Mouse (Mus musculus) forebrain, embryonic 11.5 days (tissue): ENCODE results near the gene Stk35. TPM values are rescaled to one million over a fixed set of nuclear protein-coding genes. Genes with fewer than 3 reads are reported as not detected.

Experiments used
- ATAC-seq: fragments of 200-750 bp; cut with Nextera tagmentation; replicated peaks from 2 replicates; pipeline ENCODE4 v1.8.0; 2017; ENCODE audit warnings: moderate TSS enrichment; ENCODE audit not compliant: low FRiP score
- DNase-seq: peaks from one replicate; pipeline ENCODE4 v3.0.0-alpha.2; 2017; ENCODE audit warnings: low spot score
- H3K27ac ChIP-seq: fragments of 300-500 bp; sonication (generic); 2 replicates; pipeline ENCODE4 v1.5.1; 2014; ENCODE audit warnings: low read depth, low read length
- H3K27me3 ChIP-seq: fragments of 300-500 bp; sonication (generic); 2 replicates; pipeline ENCODE4 v1.6.1; 2014; ENCODE audit warnings: mild to moderate bottlenecking, low read length, mixed read lengths; ENCODE audit not compliant: control insufficient read depth, insufficient read depth
- H3K36me3 ChIP-seq: fragments of 300-500 bp; sonication (generic); 2 replicates; pipeline ENCODE4 v1.6.1; 2014; ENCODE audit warnings: mild to moderate bottlenecking, low read length, moderate library complexity, mixed read lengths; ENCODE audit not compliant: control insufficient read depth, insufficient read depth
- H3K4me1 ChIP-seq: fragments of 300-500 bp; sonication (generic); replicated peaks from 2 replicates; pipeline ENCODE4 v1.6.1; 2014; ENCODE audit warnings: low read length, mixed read lengths; ENCODE audit not compliant: control insufficient read depth, insufficient read depth
- H3K4me2 ChIP-seq: fragments of 300-500 bp; sonication (generic); 2 replicates; pipeline ENCODE4 v1.6.1; 2014; ENCODE audit warnings: low read depth, mild to moderate bottlenecking, low read length, moderate library complexity, mixed read lengths; ENCODE audit not compliant: severe bottlenecking
- H3K4me3 ChIP-seq: fragments of 300-500 bp; sonication (generic); 2 replicates; pipeline ENCODE4 v1.5.1; 2014; ENCODE audit warnings: low read depth, low read length
- H3K9ac ChIP-seq: fragments of 300-500 bp; sonication (generic); 2 replicates; pipeline ENCODE4 v1.6.1; 2014; ENCODE audit warnings: low read length
- H3K9me3 ChIP-seq: fragments of 300-500 bp; sonication (generic); 2 replicates; pipeline ENCODE4 v1.6.1; 2016; ENCODE audit warnings: low read length, mixed read lengths; ENCODE audit not compliant: control insufficient read depth
- WGBS: fragments of 180-500 bp; shearing (Covaris S2); extraction: QIAGEN DNeasy Blood & Tissue Kit; methylation state at CpG from one replicate; pipeline ENCODE4 v1.1.7; 2014; 5-methylcytosine and 5-hydroxymethylcytosine counted together
- polyA plus RNA-seq: library from polyadenylated mRNA; unstranded; fragments of >200 nt; fragmentation: Nextera tagmentation; extraction: Ambion mirVana; gene quantifications from 2 replicates; pipeline ENCODE4 v1.2.1, GENCODE M21; 2014

Gene Stk35
- polyA plus RNA-seq, 1 experiment from 2014 or later: 20.4 TPM

- peaks cover 3% of the 10 kb centered on the region; the same call in 1 of the 2 replicates for H3K36me3 ChIP-seq
- no peak overlapping the region for H3K9ac ChIP-seq
- no peak for ATAC-seq
- no peak overlapping the region for H3K4me3 ChIP-seq
- WGBS: 76% methylated on average over 2 of the region's 2 CpGs
- H3K4me2 ChIP-seq: no peak overlapping the region
- DNase-seq: no peak
- H3K27me3 ChIP-seq: no peaks in the 10 kb centered on the region
- H3K27ac ChIP-seq: no peak overlapping the region
- no peaks in the 10 kb centered on the region for H3K9me3 ChIP-seq
- peaks cover 5% of the 10 kb centered on the region for H3K4me1 ChIP-seq
Observed at GRCm38 (mm10) chr2:129806486-129806885, 6.2 kb downstream of the Stk35 start.

GRCm38 (mm10) chr2:129810563-129810962, 10.2 kb downstream of the Stk35 start:
- ATAC-seq (no peak), DNase-seq (no peak)
- no peak overlapping the region for H3K9ac ChIP-seq
- H3K4me1 ChIP-seq: no peaks in the 10 kb centered on the region
- H3K27me3 ChIP-seq: no peaks in the 10 kb centered on the region
- H3K4me3 ChIP-seq: no peak overlapping the region
- no peak overlapping the region for H3K4me2 ChIP-seq
- WGBS: 90% methylated on average over 7 of the region's 7 CpGs
- H3K9me3 ChIP-seq: no peaks in the 10 kb centered on the region
- H3K36me3 ChIP-seq: peaks cover 3% of the 10 kb centered on the region; the same call in 1 of the 2 replicates
- H3K27ac ChIP-seq: no peak overlapping the region

GRCm38 (mm10) chr2:129814033-129814432, 13.7 kb downstream of the Stk35 start:
- H3K9ac ChIP-seq: no peak overlapping the region
- H3K4me3 ChIP-seq: no peak overlapping the region
- no peak for ATAC-seq
- 85% methylated on average over 3 of the region's 3 CpGs for WGBS
- no peak overlapping the region for H3K4me2 ChIP-seq
- peaks cover 3% of the 10 kb centered on the region; the same call in 1 of the 2 replicates for H3K36me3 ChIP-seq
- no peak for DNase-seq
- no peaks in the 10 kb centered on the region for H3K27me3 ChIP-seq
- no peaks in the 10 kb centered on the region for H3K4me1 ChIP-seq
- H3K9me3 ChIP-seq: no peaks in the 10 kb centered on the region
- no peak overlapping the region for H3K27ac ChIP-seq

- H3K9me3 ChIP-seq: no peaks in the 10 kb centered on the region
- peaks cover 3% of the 10 kb centered on the region; the same call in 1 of the 2 replicates for H3K36me3 ChIP-seq
- no peak overlapping the region for H3K4me2 ChIP-seq
- no peaks in the 10 kb centered on the region for H3K4me1 ChIP-seq
- H3K4me3 ChIP-seq: no peak overlapping the region
- H3K27ac ChIP-seq: no peak overlapping the region
- WGBS: 75% methylated on average over 2 of the region's 2 CpGs
- DNase-seq (no peak), ATAC-seq (no peak)
- no peak overlapping the region for H3K9ac ChIP-seq
- H3K27me3 ChIP-seq: no peaks in the 10 kb centered on the region
Observed at GRCm38 (mm10) chr2:129815076-129815475, 14.8 kb downstream of the Stk35 start.

GRCm38 (mm10) chr2:129817603-129818257, 17.4 kb downstream of the Stk35 start:
- no peak overlapping the region for H3K9ac ChIP-seq
- H3K4me2 ChIP-seq: no peak overlapping the region
- no peak for ATAC-seq
- H3K4me3 ChIP-seq: no peak overlapping the region
- H3K36me3 ChIP-seq: no peaks in the 10 kb centered on the region
- DNase-seq: no peak
- WGBS: 94% methylated on average over 5 of the region's 5 CpGs
- no peaks in the 10 kb centered on the region for H3K9me3 ChIP-seq
- no peaks in the 10 kb centered on the region for H3K4me1 ChIP-seq
- H3K27me3 ChIP-seq: no peaks in the 10 kb centered on the region
- no peak overlapping the region for H3K27ac ChIP-seq

- Histone ChIP-seq H3K4me1 (no peaks in the 10 kb centered on the region), H3K27ac (no peak overlapping the region), H3K9ac (no peak overlapping the region), H3K27me3 (no peaks in the 10 kb centered on the region), H3K4me2 (no peak overlapping the region), H3K36me3 (no peaks in the 10 kb centered on the region), H3K9me3 (no peaks in the 10 kb centered on the region), H3K4me3 (no peak overlapping the region)
- ATAC-seq (no peak), DNase-seq (no peak)
- 98% methylated on average over 2 of the region's 2 CpGs for WGBS
Observed at GRCm38 (mm10) chr2:129818868-129819267, 18.6 kb downstream of the Stk35 start.

- Histone ChIP-seq H3K4me1 (no peaks in the 10 kb centered on the region), H3K9me3 (no peaks in the 10 kb centered on the region), H3K27me3 (no peaks in the 10 kb centered on the region), H3K36me3 (no peaks in the 10 kb centered on the region), H3K4me2 (no peak overlapping the region), H3K9ac (no peak overlapping the region), H3K27ac (no peak overlapping the region), H3K4me3 (no peak overlapping the region)
- WGBS: 81% methylated on average over 2 of the region's 2 CpGs
- ATAC-seq (no peak), DNase-seq (no peak)
Observed at GRCm38 (mm10) chr2:129819531-129819930, 19.2 kb downstream of the Stk35 start.

- Histone ChIP-seq H3K27ac (no peak overlapping the region), H3K4me1 (no peaks in the 10 kb centered on the region), H3K9me3 (no peaks in the 10 kb centered on the region), H3K4me3 (no peak overlapping the region), H3K36me3 (no peaks in the 10 kb centered on the region), H3K4me2 (no peak overlapping the region), H3K9ac (no peak overlapping the region), H3K27me3 (no peaks in the 10 kb centered on the region)
- WGBS: 89% methylated on average over 1 of the region's 1 CpGs
- ATAC-seq (no peak), DNase-seq (no peak)
Observed at GRCm38 (mm10) chr2:129819951-129820350, 19.6 kb downstream of the Stk35 start.

GRCm38 (mm10) chr2:129821021-129821420, 20.7 kb downstream of the Stk35 start:
- Histone ChIP-seq H3K9ac (no peak overlapping the region), H3K27me3 (no peaks in the 10 kb centered on the region), H3K4me3 (no peak overlapping the region), H3K9me3 (no peaks in the 10 kb centered on the region), H3K36me3 (no peaks in the 10 kb centered on the region), H3K4me1 (no peaks in the 10 kb centered on the region), H3K27ac (no peak overlapping the region), H3K4me2 (no peak overlapping the region)
- DNase-seq (no peak), ATAC-seq (no peak)
- WGBS: 94% methylated on average over 8 of the region's 8 CpGs
